Mouse (Mus musculus): ENCODE measurements around the gene 4921504E06Rik. TPM values are rescaled to one million over a fixed set of nuclear protein-coding genes. Genes with fewer than 3 reads are reported as not detected.

4921504E06Rik gene
- polyA plus RNA-seq, 1 experiment from 2014 or later = 0.09 TPM

DNA sequence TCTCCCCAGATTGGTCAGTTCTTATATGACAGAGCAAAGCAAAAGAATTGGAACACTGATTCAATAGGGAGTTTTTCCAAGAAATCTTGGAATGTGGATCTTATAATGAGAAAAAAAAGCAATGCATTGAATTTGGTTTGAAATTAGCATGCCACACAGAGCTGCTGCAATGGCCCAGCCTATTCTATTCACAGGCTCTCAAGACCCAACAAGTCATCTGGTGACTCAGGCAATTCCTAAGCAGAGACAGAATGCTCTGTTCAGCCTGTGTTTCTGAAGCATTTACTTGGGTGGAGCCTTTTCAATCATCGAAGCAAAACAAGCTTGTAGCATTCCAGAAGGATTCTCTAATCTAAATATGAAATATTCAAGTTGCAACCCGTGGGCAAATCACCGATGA lies 26.1 kb upstream of the 4921504E06Rik start:
- no peaks in the 10 kb centered on the region for H3K9me3 ChIP-seq (ENCODE audit: control insufficient read depth, low read length)
- no peak overlapping the region for H3K4me3 ChIP-seq (ENCODE audit: control insufficient read depth in 1 of 2, insufficient read depth in 1 of 2, low read depth in 1 of 2, low read length in 2 of 2)
- H3K9ac ChIP-seq (ENCODE audit: low read length) = no peak overlapping the region
- ATAC-seq (ENCODE audit: insufficient number of reproducible peaks, insufficient read depth, low FRiP score, low read depth) = no peak
- WGBS = 82% methylated on average over 3 of the region's 3 CpGs
- H3K27ac ChIP-seq (replicated peaks in 1 of 2; ENCODE audit: control insufficient read depth in 1 of 2, insufficient read depth in 1 of 2, low read depth in 2 of 2, low read length in 2 of 2) = no peak overlapping the region
- no peaks in the 10 kb centered on the region for H3K4me1 ChIP-seq (ENCODE audit: control insufficient read depth in 2 of 2, insufficient read depth in 2 of 2, low read length in 2 of 2)
- H3K4me2 ChIP-seq (ENCODE audit: low read length) = no peak overlapping the region
- H3K36me3 ChIP-seq (ENCODE audit: control insufficient read depth, insufficient read depth, low read length) = no peaks in the 10 kb centered on the region
- H3K27me3 ChIP-seq (ENCODE audit: control insufficient read depth, insufficient read depth, low read length) = no peaks in the 10 kb centered on the region

DNA sequence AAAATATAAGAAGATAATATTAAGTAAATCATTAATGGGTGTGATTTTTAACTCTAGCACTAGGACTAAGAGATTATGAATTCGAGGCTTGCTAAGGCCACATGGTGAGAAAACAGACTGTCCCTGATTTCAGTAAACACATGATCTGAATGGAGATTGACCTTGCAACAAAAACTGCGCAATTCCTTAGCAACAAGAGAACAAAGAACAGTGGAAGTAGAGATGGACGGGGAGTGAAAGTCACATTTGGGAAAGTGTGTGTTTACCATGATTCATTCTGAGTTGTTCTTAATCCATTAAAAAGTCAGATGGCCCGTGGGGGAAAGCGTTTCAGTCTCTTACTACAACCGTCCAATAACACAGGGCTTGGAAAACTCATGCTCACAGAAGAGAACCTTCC lies 25.5 kb upstream of the 4921504E06Rik start:
- Histone ChIP-seq H3K36me3 (ENCODE audit: control insufficient read depth, insufficient read depth, low read length) (no peaks in the 10 kb centered on the region), H3K27me3 (ENCODE audit: control insufficient read depth, insufficient read depth, low read length) (no peaks in the 10 kb centered on the region), H3K4me3 (ENCODE audit: control insufficient read depth in 1 of 2, insufficient read depth in 1 of 2, low read depth in 1 of 2, low read length in 2 of 2) (no peak overlapping the region), H3K4me1 (ENCODE audit: control insufficient read depth in 2 of 2, insufficient read depth in 2 of 2, low read length in 2 of 2) (no peaks in the 10 kb centered on the region), H3K9ac (ENCODE audit: low read length) (no peak overlapping the region), H3K9me3 (ENCODE audit: control insufficient read depth, low read length) (no peaks in the 10 kb centered on the region), H3K4me2 (ENCODE audit: low read length) (no peak overlapping the region), H3K27ac (replicated peaks in 1 of 2; ENCODE audit: control insufficient read depth in 1 of 2, insufficient read depth in 1 of 2, low read depth in 2 of 2, low read length in 2 of 2) (no peak overlapping the region)
- WGBS = 74% methylated on average over 6 of the region's 6 CpGs
- ATAC-seq (ENCODE audit: insufficient number of reproducible peaks, insufficient read depth, low FRiP score, low read depth) = no peak

DNA sequence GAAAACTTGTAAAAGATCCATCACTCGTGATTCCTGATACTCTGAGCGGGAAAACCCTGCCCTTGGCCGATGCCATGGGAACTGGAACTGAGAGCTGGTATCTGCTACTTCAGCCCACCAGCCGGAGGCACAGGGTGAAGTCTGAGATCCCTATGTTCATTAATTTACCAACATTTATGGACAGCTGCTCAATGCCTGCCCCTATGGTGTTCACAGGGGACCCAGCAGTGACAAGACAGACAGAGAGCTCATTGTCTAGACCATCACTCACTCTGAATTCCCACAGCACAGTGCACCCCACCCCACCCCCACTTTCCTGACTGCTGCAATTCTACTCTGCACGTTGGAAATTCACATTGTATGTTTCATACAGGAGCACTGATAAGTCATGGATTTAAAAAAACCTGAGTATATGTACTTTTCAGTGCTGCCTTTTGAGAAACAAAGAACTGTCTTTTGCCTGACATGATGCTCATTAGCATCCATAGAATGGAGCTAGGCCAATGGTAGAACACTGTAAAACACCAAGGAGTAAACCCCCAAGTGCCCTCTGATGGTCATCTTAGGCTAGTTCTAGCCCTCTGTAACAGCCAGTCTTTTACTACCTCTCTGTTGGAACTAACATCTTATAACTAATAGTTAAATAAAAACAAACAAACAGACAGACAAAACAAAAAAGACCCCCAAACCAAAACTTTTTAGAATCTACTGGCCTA lies 8.6 kb upstream of the 4921504E06Rik start:
- Histone ChIP-seq H3K36me3 (ENCODE audit: control insufficient read depth, insufficient read depth, low read length) (no peaks in the 10 kb centered on the region), H3K27ac (replicated peaks in 1 of 2; ENCODE audit: control insufficient read depth in 1 of 2, insufficient read depth in 1 of 2, low read depth in 2 of 2, low read length in 2 of 2) (no peak overlapping the region)
- WGBS = 84% methylated on average over 5 of the region's 5 CpGs

GRCm38 (mm10) chr2:19560654-19561053 lies 6.9 kb upstream of the 4921504E06Rik start:
- WGBS = 79% methylated on average over 2 of the region's 2 CpGs
- H3K4me1 ChIP-seq (ENCODE audit: control insufficient read depth in 2 of 2, insufficient read depth in 2 of 2, low read length in 2 of 2) = 0 out of 4 replicates have a peak, but pooled peaks cover 0 to 3% of the 10 kb centered on the region in 2 experiments
- no peak overlapping the region for H3K27ac ChIP-seq (replicated peaks in 1 of 2; ENCODE audit: control insufficient read depth in 1 of 2, insufficient read depth in 1 of 2, low read depth in 2 of 2, low read length in 2 of 2)
- no peaks in the 10 kb centered on the region for H3K9me3 ChIP-seq (ENCODE audit: control insufficient read depth, low read length)
- H3K36me3 ChIP-seq (ENCODE audit: control insufficient read depth, insufficient read depth, low read length) = no peaks in the 10 kb centered on the region
- ATAC-seq (ENCODE audit: insufficient number of reproducible peaks, insufficient read depth, low FRiP score, low read depth) = no peak
- H3K4me2 ChIP-seq (ENCODE audit: low read length) = no peak overlapping the region
- H3K27me3 ChIP-seq (ENCODE audit: control insufficient read depth, insufficient read depth, low read length) = no peaks in the 10 kb centered on the region
- no peak overlapping the region for H3K9ac ChIP-seq (ENCODE audit: low read length)
- no peak overlapping the region for H3K4me3 ChIP-seq (ENCODE audit: control insufficient read depth in 1 of 2, insufficient read depth in 1 of 2, low read depth in 1 of 2, low read length in 2 of 2)

More for the DNA sequence above, 8.6 kb upstream of the 4921504E06Rik start:
- H3K9me3 ChIP-seq (ENCODE audit: control insufficient read depth, low read length) = no peaks in the 10 kb centered on the region
- no peak for ATAC-seq (ENCODE audit: insufficient number of reproducible peaks, insufficient read depth, low FRiP score, low read depth)
- H3K4me1 ChIP-seq (ENCODE audit: control insufficient read depth in 2 of 2, insufficient read depth in 2 of 2, low read length in 2 of 2) = no peaks in the 10 kb centered on the region
- H3K4me2 ChIP-seq (ENCODE audit: low read length) = no peak overlapping the region
- H3K9ac ChIP-seq (ENCODE audit: low read length) = no peak overlapping the region
- no peaks in the 10 kb centered on the region for H3K27me3 ChIP-seq (ENCODE audit: control insufficient read depth, insufficient read depth, low read length)
- H3K4me3 ChIP-seq (ENCODE audit: control insufficient read depth in 1 of 2, insufficient read depth in 1 of 2, low read depth in 1 of 2, low read length in 2 of 2) = no peak overlapping the region

- Histone ChIP-seq H3K9me3 (ENCODE audit: control insufficient read depth, low read length) (no peaks in the 10 kb centered on the region), H3K27ac (replicated peaks in 1 of 2; ENCODE audit: control insufficient read depth in 1 of 2, insufficient read depth in 1 of 2, low read depth in 2 of 2, low read length in 2 of 2) (no peak overlapping the region), H3K9ac (ENCODE audit: low read length) (no peak overlapping the region), H3K4me2 (ENCODE audit: low read length) (no peak overlapping the region), H3K27me3 (ENCODE audit: control insufficient read depth, insufficient read depth, low read length) (no peaks in the 10 kb centered on the region), H3K4me1 (ENCODE audit: control insufficient read depth in 2 of 2, insufficient read depth in 2 of 2, low read length in 2 of 2) (peaks cover 0 to 6% of the 10 kb centered on the region in 2 experiments; a peak in 1 of 4 replicates), H3K36me3 (ENCODE audit: control insufficient read depth, insufficient read depth, low read length) (no peaks in the 10 kb centered on the region), H3K4me3 (ENCODE audit: control insufficient read depth in 1 of 2, insufficient read depth in 1 of 2, low read depth in 1 of 2, low read length in 2 of 2) (no peak overlapping the region)
- WGBS = 70% methylated on average over 4 of the region's 4 CpGs
- ATAC-seq (ENCODE audit: insufficient number of reproducible peaks, insufficient read depth, low FRiP score, low read depth) = no peak
Observed at GRCm38 (mm10) chr2:19560071-19560470, 6.4 kb upstream of the 4921504E06Rik start.

- Histone ChIP-seq H3K9me3 (ENCODE audit: control insufficient read depth, low read length) (no peaks in the 10 kb centered on the region), H3K4me2 (ENCODE audit: low read length) (no peak overlapping the region), H3K27me3 (ENCODE audit: control insufficient read depth, insufficient read depth, low read length) (no peaks in the 10 kb centered on the region), H3K4me3 (ENCODE audit: control insufficient read depth in 1 of 2, insufficient read depth in 1 of 2, low read depth in 1 of 2, low read length in 2 of 2) (no peak overlapping the region), H3K9ac (ENCODE audit: low read length) (no peak overlapping the region), H3K36me3 (ENCODE audit: control insufficient read depth, insufficient read depth, low read length) (no peaks in the 10 kb centered on the region), H3K27ac (replicated peaks in 1 of 2; ENCODE audit: control insufficient read depth in 1 of 2, insufficient read depth in 1 of 2, low read depth in 2 of 2, low read length in 2 of 2) (peak overlapping the region; percentile 65 to 92), H3K4me1 (ENCODE audit: control insufficient read depth in 2 of 2, insufficient read depth in 2 of 2, low read length in 2 of 2) (peaks cover 20 to 39% of the 10 kb centered on the region in 2 experiments)
- 47% methylated on average over 2 of the region's 2 CpGs for WGBS
- no peak for ATAC-seq (ENCODE audit: insufficient number of reproducible peaks, insufficient read depth, low FRiP score, low read depth)
Observed at GRCm38 (mm10) chr2:19551396-19551795, 2.3 kb downstream of the 4921504E06Rik start.

GRCm38 (mm10) chr2:19540906-19541305 lies 12.8 kb downstream of the 4921504E06Rik start:
- Histone ChIP-seq H3K9me3 (ENCODE audit: control insufficient read depth, low read length) (no peaks in the 10 kb centered on the region), H3K36me3 (ENCODE audit: control insufficient read depth, insufficient read depth, low read length) (no peaks in the 10 kb centered on the region), H3K27me3 (ENCODE audit: control insufficient read depth, insufficient read depth, low read length) (no peaks in the 10 kb centered on the region), H3K27ac (replicated peaks in 1 of 2; ENCODE audit: control insufficient read depth in 1 of 2, insufficient read depth in 1 of 2, low read depth in 2 of 2, low read length in 2 of 2) (no peak overlapping the region), H3K4me2 (ENCODE audit: low read length) (no peak overlapping the region), H3K9ac (ENCODE audit: low read length) (no peak overlapping the region), H3K4me1 (ENCODE audit: control insufficient read depth in 2 of 2, insufficient read depth in 2 of 2, low read length in 2 of 2) (no peaks in the 10 kb centered on the region), H3K4me3 (ENCODE audit: control insufficient read depth in 1 of 2, insufficient read depth in 1 of 2, low read depth in 1 of 2, low read length in 2 of 2) (no peak overlapping the region)
- 45% methylated on average over 1 of the region's 1 CpGs for WGBS
- no peak for ATAC-seq (ENCODE audit: insufficient number of reproducible peaks, insufficient read depth, low FRiP score, low read depth)

DNA sequence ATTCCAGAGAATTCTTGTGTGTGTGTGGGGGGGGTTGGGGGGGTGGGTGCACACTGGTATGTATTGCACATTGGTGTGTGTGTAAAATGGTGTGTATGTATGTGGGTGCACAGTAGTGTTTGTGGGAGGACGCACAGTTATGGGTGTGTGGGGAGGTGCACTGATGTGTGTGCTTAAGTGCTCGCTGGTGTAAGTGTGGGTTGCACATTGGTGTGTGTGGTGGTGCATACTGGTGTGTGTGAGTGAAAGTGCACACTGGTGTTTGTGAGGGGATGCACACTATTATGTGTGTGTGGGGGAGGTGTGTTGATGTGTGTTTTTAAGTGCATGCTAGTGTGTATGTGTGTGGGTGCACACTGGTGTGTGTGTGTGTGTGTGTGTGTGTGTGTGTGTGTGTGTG lies 24.3 kb downstream of the 4921504E06Rik start:
- H3K9me3 ChIP-seq (ENCODE audit: control insufficient read depth, low read length) = peaks cover 4% of the 10 kb centered on the region; the same call in 1 of the 2 replicates
- no peak for ATAC-seq (ENCODE audit: insufficient number of reproducible peaks, insufficient read depth, low FRiP score, low read depth)
- 88% methylated on average over 2 of the region's 2 CpGs for WGBS

More for the DNA sequence above, 24.3 kb downstream of the 4921504E06Rik start:
- Histone ChIP-seq H3K36me3 (ENCODE audit: control insufficient read depth, insufficient read depth, low read length) (no peaks in the 10 kb centered on the region), H3K4me1 (ENCODE audit: control insufficient read depth in 2 of 2, insufficient read depth in 2 of 2, low read length in 2 of 2) (no peaks in the 10 kb centered on the region), H3K9ac (ENCODE audit: low read length) (no peak overlapping the region), H3K4me2 (ENCODE audit: low read length) (no peak overlapping the region), H3K4me3 (ENCODE audit: control insufficient read depth in 1 of 2, insufficient read depth in 1 of 2, low read depth in 1 of 2, low read length in 2 of 2) (no peak overlapping the region), H3K27ac (replicated peaks in 1 of 2; ENCODE audit: control insufficient read depth in 1 of 2, insufficient read depth in 1 of 2, low read depth in 2 of 2, low read length in 2 of 2) (no peak overlapping the region), H3K27me3 (ENCODE audit: control insufficient read depth, insufficient read depth, low read length) (no peaks in the 10 kb centered on the region)
